Mouse (Mus musculus) liver (tissue): ENCODE measurements at regions not wholly inside any gene's neighbourhood (a gene's known extent, or its start where the extent isn't known, plus 50 kb on each side); places are given as distances from the start of the nearest gene placed in this dataset.
"Not testable (repeated sequence)": the region's sequence is repeated elsewhere in the genome, so short reads cannot be mapped to it uniquely, and the experiment has no call there.

Experiments
- DNase-seq: peaks from one replicate; pipeline ENCODE4 v3.0.0-alpha.2; 2020; ENCODE audit warnings: mixed read lengths

- DNase-seq: not testable (repeated sequence)
Observed at GRCm38 (mm10) chrX:103129347-103129746, 57.1 kb downstream of the Nap1l2 start.

- no peak for DNase-seq
Observed at GRCm38 (mm10) chrX:103109181-103109580, 77.3 kb downstream of the Nap1l2 start.

GRCm38 (mm10) chrX:103067730-103068621 lies 118.5 kb downstream of the Nap1l2 start:
- not testable (repeated sequence) for DNase-seq

DNA sequence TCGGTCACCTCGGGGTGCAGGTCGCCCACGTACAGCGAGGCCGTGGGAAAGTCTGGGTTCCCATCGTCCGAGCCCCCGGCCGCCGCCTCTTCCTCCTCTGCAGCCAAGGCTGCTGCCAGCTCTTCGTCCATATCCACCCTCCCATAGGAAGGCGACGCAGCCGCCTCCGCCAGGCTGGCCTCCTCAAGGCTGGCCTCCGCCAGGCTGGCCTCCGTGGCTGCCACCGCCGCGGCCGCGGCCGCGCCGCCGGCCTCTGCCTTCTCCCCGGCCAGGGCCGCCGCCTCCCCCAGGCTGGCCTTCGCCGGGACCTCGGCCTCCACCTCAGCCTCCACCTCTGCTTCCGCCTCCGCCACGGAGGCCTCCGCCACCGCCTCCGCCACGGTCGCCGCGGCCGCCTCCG lies 119.3 kb downstream of the Nap1l2 start:
- DNase-seq: not testable (repeated sequence)

GRCm38 (mm10) chrX:103026256-103027028 lies 98.3 kb downstream of the 1700018G05Rik start:
- peak; percentile 49 for DNase-seq

- DNase-seq: not testable (repeated sequence)
Observed at GRCm38 (mm10) chrX:103025495-103025894, 97.3 kb downstream of the 1700018G05Rik start.

- DNase-seq: not testable (repeated sequence)
Observed at GRCm38 (mm10) chrX:103013425-103014057, 85.4 kb downstream of the 1700018G05Rik start.

- not testable (repeated sequence) for DNase-seq
Observed at GRCm38 (mm10) chrX:103012298-103013243, 84.4 kb downstream of the 1700018G05Rik start.

GRCm38 (mm10) chrX:102993956-102994355 lies 65.8 kb downstream of the 1700018G05Rik start:
- DNase-seq: not testable (repeated sequence)
